Mouse (Mus musculus) C2C12 (cell line): ENCODE measurements around the gene Sympk.

Experiments
- CTCF ChIP-seq: IDR thresholded peaks from one replicate; pipeline ENCODE4 v1.5.1; 2011; ENCODE audit not compliant: control insufficient read depth, insufficient read depth, insufficient read length
- FOSL1 ChIP-seq: IDR thresholded peaks from one replicate; pipeline ENCODE4 v1.8.0; 2011; ENCODE audit warnings: mild to moderate bottlenecking, low read length; ENCODE audit not compliant: poor library complexity, insufficient read depth, severe bottlenecking
- USF1 ChIP-seq: IDR thresholded peaks from one replicate; pipeline ENCODE4 v1.6.1; 2011; ENCODE audit warnings: low read depth, mild to moderate bottlenecking, control low read depth, moderate library complexity

DNA sequence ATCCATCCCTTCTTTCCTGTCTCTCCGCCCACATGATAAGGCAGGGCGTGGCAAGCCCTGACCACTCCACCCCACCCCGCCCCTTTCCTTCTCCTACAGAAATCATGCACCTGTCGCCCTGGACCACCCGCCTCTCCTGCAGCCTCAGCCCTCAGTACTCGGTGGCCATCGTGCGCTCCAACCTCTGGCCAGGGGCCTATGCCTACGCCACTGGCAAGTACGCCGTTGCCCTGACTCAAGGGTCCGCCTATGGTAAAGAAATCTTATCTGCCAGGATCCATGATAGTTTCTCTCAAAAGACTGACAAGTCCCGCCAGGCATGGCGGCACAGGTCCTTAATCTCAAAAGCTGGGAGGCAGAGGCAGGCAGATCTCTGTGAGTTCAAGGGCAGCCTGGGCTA lies 43.8 kb downstream of the Sympk start:
- TF ChIP-seq CTCF (no peak), FOSL1 (no peak), USF1 (no peak)
